In genomic region chr2:3787752-3788423, GRCm38 (mm10) we compare ENCODE assay signal across 17 mouse cellular contexts.
DNase-seq lines count a peak whose midpoint lies in the region; ATAC-seq and TF ChIP-seq lines count a peak whose summit lies in the region.
"Had no signal": no experiment of that assay in that cellular context is flagged by ENCODE, and none has a peak within 500 bp of the region (broad histone marks: within the 10 kb centered on the region; RNA-seq: fewer than 3 reads in every experiment).

No protein-coding gene starts in this region.

- no peak for TF ChIP-seq EP300 in stomach, postnatal 0 days (optimal IDR thresholded peaks at IDR 0.05)

- no peaks in the 10 kb centered on the region for H3K36me3 ChIP-seq in stomach, postnatal 0 days (ENCODE audit: control insufficient read depth, insufficient read depth, low read length)
- H3K36me3 ChIP-seq: forebrain, embryonic 12.5 days; heart, embryonic 13.5 days; hindbrain, embryonic 13.5 days; intestine, embryonic 15.5 days; kidney, embryonic 15.5 days; midbrain, embryonic 12.5 days; neural tube, embryonic 13.5 days had no signal

- H3K4me2 ChIP-seq in stomach, postnatal 0 days (replicated peaks; ENCODE audit: low read depth): no peak overlapping the region
- H3K4me2 ChIP-seq: forebrain, embryonic 12.5 days; heart, embryonic 13.5 days; hindbrain, embryonic 13.5 days; intestine, embryonic 15.5 days; kidney, embryonic 15.5 days; lung, embryonic 14.5 days; midbrain, embryonic 12.5 days; neural tube, embryonic 13.5 days had no signal

- TF ChIP-seq POLR2A in lung, adult 2 months (IDR thresholded peaks at IDR 0.05; ENCODE audit: borderline replicate concordance, extremely low read depth, low read depth, low read length): no peak

- no peak overlapping the region for H3K27ac ChIP-seq in stomach, postnatal 0 days (replicated peaks)
- H3K27ac ChIP-seq: forebrain, embryonic 12.5 days; gastrocnemius, adult 2 months; heart, embryonic 13.5 days; hindbrain, embryonic 13.5 days; intestine, embryonic 15.5 days; kidney, embryonic 15.5 days; midbrain, embryonic 12.5 days; neural tube, embryonic 13.5 days had no signal

- peak; percentile 14 for DNase-seq in lung, postnatal 36 days
- no peak for DNase-seq in lung, adult 2 months
- DNase-seq in R1 (ENCODE audit: low read depth, low spot score): peak; percentile 18
- peak; percentile 65 for DNase-seq in adrenal gland, postnatal 10 days
- DNase-seq in stomach, postnatal 0 days (ENCODE audit: low spot score): no peak
- DNase-seq in kidney, postnatal 10 days: no peak
- DNase-seq: cerebellum, adult 2 months; gastrocnemius, adult 2 months; lung, embryonic 14.5 days had no signal

- no peak overlapping the region for H3K4me3 ChIP-seq in lung, adult 2 months (replicated peaks; ENCODE audit: extremely low read depth, low read depth, low read length)
- no peak overlapping the region for H3K4me3 ChIP-seq in stomach, postnatal 0 days (ENCODE audit: low read depth, low read length)
- H3K4me3 ChIP-seq: forebrain, embryonic 12.5 days; gastrocnemius, adult 2 months; heart, embryonic 13.5 days; hindbrain, embryonic 13.5 days; intestine, embryonic 15.5 days; kidney, embryonic 15.5 days; midbrain, embryonic 12.5 days; neural tube, embryonic 13.5 days had no signal

- H3K27me3 ChIP-seq in stomach, postnatal 0 days (ENCODE audit: control insufficient read depth, insufficient read depth, low read length): no peaks in the 10 kb centered on the region
- H3K27me3 ChIP-seq: forebrain, embryonic 12.5 days; heart, embryonic 13.5 days; hindbrain, embryonic 13.5 days; intestine, embryonic 15.5 days; kidney, embryonic 15.5 days; midbrain, embryonic 12.5 days; neural tube, embryonic 13.5 days had no signal

- no peak for TF ChIP-seq CTCF in lung, adult 2 months (IDR thresholded peaks at IDR 0.05; ENCODE audit: insufficient read depth, low read length)
- no peak for TF ChIP-seq CTCF in stomach, postnatal 0 days (IDR thresholded peaks at IDR 0.05; ENCODE audit: low read depth)

- H3K9me3 ChIP-seq in stomach, postnatal 0 days (ENCODE audit: control insufficient read depth, low read length): no peaks in the 10 kb centered on the region
- H3K9me3 ChIP-seq: forebrain, embryonic 12.5 days; heart, embryonic 13.5 days; hindbrain, embryonic 13.5 days; intestine, embryonic 15.5 days; kidney, embryonic 15.5 days; midbrain, embryonic 12.5 days; neural tube, embryonic 13.5 days had no signal

- ATAC-seq in activated CD4-positive, CD25-positive, alpha-beta regulatory T cell, adult 4 months: no peak
- no peak for ATAC-seq in stomach, postnatal 0 days (ENCODE audit: low FRiP score, low TSS enrichment)
- ATAC-seq: intestine, embryonic 15.5 days had no signal

- no peak overlapping the region for H3K9ac ChIP-seq in stomach, postnatal 0 days (ENCODE audit: low read length)
- H3K9ac ChIP-seq: forebrain, embryonic 12.5 days; heart, embryonic 13.5 days; hindbrain, embryonic 13.5 days; intestine, embryonic 15.5 days; kidney, embryonic 15.5 days; lung, embryonic 14.5 days; midbrain, embryonic 12.5 days; neural tube, embryonic 13.5 days had no signal

- no peaks in the 10 kb centered on the region for H3K4me1 ChIP-seq in lung, adult 2 months (ENCODE audit: control insufficient read depth, insufficient read depth, low read length)
- H3K4me1 ChIP-seq in stomach, postnatal 0 days (replicated peaks; ENCODE audit: control insufficient read depth, insufficient read depth): no peaks in the 10 kb centered on the region
- H3K4me1 ChIP-seq: forebrain, embryonic 12.5 days; hindbrain, embryonic 13.5 days; kidney, embryonic 15.5 days; midbrain, embryonic 12.5 days; neural tube, embryonic 13.5 days had no signal

Comparison
In these comparisons a context has a peak if more than half of its experiments do, and no peak if none do; other contexts are left out.
1. DNase-seq: peak in lung, postnatal 36 days (single experiment), R1 (single experiment) and adrenal gland, postnatal 10 days (single experiment); none in lung, adult 2 months (single experiment), stomach, postnatal 0 days (single experiment) and kidney, postnatal 10 days (single experiment).